Mouse (Mus musculus): ENCODE measurements around the gene Txndc2.

Txndc2 gene

DNA sequence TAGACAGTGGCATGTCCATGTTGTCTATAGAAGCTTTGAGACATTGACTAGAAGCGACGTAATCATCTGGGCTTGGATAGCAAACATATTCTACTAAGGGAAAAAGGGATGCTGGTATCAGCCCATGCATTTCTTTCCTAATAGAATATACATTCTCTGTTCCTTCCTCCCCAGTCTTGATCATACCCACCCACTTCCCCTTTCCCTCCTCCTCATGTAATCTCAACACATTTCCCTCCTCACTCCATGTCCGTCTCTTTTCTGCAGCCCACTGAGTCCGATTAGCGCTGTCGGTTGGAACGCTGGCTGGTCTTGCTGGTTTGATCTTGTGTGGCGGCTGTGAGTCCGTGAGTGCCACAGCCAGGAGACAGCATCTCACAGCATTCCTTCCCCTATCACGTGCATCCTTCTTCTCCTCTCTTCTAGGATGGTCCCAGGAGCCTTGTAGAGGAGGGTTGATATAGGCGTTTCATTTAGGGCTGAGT lies at the start of gene Txndc2:
Txndc2 (minus strand) TSS at position 435 of the 485 bp plus-strand sequence.
- no peak for DNase-seq

- DNase-seq, result no peak
These were observed 41.8 kb upstream of the Txndc2 start for GRCm38 (mm10) chr17:65683731-65684130.

DNA sequence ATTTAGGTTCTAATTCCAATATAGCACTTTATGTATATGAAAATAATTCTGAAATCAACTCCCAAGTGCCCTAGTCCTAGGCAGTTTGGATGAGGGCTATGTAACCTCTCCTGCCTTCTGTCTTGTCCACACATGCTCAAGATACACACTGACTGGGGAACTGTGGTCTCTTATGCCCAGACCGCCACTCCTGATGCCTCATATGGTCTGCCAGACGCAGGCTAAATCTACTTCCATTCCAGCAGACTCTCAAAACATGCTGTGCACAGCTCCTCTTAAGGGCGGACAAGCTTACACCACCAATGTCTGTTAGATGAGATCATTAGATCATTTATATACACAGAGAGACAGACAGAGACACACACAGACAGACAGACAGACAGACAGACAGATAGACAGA lies 41.3 kb upstream of the Txndc2 start:
- no peak for DNase-seq

- no peak for DNase-seq
These were observed 40.2 kb upstream of the Txndc2 start for GRCm38 (mm10) chr17:65682071-65682680.

GRCm38 (mm10) chr17:65681516-65681915 lies 39.5 kb upstream of the Txndc2 start:
- DNase-seq, result no peak

DNA sequence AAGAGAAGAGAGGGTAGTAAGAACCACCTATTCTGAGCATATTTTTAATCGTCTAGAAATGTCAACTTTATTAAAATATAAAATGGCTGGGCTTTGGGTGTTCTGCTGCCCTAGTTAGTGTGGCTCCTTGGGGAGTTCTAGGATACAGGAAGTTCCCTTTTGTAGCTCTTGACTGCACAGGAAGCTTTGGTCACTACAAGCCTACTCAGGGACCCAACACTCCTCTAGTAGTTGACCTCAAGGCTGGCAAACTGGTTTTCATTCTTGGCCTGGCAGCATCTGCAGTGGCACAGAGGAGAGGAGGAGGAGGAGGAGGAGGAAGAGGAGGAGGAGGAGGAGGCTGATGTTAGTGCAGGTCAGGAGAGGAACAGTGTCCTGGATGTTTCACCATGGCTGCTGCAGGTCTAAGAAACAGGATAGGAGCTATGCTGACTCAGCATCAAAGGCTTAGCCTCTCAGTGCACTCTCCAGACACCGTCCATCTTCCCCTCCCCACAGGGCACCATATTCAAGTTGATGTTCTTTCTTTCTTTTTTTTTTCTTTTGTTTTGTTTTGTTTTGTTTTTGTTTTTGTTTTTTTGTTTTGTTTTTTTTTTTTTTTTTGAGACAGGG lies 38.9 kb upstream of the Txndc2 start:
- no peak for DNase-seq

- no peak for DNase-seq
These were observed 38.0 kb upstream of the Txndc2 start for GRCm38 (mm10) chr17:65679806-65680446.

DNA sequence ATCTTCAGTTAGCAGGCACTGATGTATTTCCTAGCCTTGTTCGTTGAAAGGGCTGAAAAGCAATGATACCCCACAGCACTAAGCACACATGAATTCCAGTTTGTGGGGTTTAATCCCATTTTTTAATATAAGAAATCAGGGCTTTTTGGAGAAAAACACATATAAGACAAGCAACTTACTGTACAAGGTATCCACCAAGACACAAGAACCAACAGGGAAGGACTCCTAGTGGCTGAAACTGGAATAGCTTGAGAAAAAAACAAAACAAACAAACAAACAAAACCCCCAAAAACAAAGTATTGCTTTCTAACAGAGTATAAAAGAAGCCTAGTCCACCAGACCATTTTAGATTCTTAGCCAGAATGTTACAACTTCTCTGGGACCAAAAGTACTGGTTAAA lies 35.8 kb upstream of the Txndc2 start:
- no peak for DNase-seq

DNA sequence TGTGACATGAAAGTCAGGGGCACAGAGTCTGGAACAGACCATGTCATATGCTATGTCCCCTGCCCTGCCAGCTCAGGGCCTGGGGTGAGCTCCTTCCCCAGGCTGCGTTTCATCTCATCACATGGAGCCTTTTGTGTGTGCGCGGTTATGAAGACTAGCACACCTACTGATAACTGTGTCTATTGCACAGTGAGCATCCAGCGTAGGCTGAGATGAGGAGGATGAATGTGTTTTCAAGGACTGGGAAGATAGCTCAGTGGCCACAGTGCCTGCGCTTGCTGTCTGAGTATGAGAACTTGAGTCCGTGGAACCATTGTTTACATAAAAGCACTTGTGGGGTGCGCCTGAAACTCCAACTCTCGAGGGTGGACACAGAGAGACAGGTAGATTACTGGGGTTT lies 34.6 kb upstream of the Txndc2 start:
- no peak for DNase-seq

- DNase-seq, result no peak
These were observed 34.0 kb upstream of the Txndc2 start for GRCm38 (mm10) chr17:65675985-65676384.

DNA sequence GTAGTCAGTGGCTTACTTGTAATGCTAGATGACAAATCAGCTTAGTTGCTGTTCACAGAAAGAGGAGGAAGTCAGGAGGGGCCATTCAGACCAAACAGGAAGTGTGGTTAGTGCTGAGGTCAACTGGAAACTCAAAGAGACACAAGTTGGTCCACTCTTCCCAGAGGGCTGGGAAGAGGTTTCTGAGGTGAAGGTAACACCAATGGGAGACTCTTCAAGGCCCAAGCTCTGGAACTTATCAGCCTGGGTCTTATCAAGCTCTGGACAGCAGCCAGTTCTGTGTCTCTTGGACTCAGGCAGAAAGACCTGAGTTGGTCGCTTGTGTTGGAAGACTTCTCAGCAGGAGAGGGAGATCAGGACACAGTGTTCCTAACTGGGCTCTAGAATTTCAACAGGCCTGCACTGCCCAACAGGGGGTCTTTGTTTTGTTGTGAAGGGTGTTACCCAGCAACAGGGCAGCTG lies 32.8 kb upstream of the Txndc2 start:
- DNase-seq, result peak; percentile 22

DNA sequence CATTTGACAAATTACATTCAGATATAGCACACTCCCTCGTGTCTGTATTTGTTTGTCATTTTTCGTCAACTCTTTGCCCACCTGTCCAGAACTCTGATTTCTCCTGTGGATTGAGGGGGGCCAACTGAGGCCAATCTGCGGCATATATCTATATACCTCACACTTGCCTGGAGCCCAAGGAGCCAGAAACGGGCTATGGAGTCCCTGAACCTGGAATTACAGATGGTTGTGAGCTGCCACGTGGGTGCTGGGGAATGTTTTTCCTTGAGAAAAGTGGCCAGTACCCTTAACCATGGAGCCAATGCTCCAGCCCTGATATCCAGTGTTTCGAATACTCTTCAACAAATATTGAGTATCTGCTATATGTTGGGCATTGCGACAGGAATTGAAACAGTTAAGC lies 31.0 kb upstream of the Txndc2 start:
- DNase-seq, result no peak

- no peak for DNase-seq
These were observed 27.1 kb upstream of the Txndc2 start for GRCm38 (mm10) chr17:65669061-65669460.

DNA sequence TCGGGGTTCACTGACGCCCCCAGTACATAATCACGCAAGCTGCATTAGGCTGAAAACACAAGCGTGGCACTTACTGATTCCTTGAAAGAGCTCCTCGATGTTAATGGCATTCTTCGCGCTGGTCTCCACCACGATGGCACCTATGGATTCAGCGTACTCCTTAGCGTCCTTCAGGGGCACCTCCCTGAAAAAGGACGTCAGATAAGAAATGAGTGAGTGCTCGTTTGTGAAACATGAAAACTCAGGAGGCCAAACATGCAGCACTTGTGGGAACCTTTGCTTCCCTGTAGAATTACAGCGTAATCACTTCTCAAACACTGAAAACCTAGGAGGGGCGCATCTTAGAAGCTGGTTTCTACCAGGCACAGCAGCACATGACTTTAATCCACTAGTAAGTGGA lies 25.8 kb upstream of the Txndc2 start:
- DNase-seq, result no peak

GRCm38 (mm10) chr17:65666388-65667161 lies 24.6 kb upstream of the Txndc2 start:
- peak; percentile 45 for DNase-seq

DNA sequence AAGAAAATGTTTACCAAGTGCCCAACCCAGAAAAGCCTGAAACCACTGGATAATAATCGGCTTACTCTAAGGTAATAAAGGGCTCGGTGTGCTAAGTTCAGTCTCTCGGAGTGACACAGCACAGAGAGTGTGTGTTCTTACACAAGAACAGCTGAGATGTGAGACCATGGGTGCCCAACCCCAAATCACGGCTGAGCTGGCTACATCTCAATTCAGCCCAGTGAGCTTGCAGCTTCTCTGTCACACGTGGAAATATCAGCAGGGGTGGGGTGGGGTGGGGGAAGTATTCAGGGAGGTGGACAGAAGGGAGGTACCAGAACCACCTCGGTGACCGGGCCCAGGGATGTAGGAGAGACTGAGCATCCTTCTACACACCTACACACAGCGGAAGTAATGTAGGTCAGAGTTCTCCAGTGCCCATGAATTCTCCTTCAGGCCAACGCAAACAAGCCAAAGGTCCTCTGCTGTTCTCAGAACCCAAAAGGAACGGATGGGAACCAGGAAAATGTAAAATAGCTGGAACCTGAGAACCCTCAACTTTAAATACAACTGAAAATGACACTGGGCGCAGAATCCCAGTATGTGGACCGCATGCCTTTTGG lies 23.9 kb upstream of the Txndc2 start:
- no peak for DNase-seq

DNA sequence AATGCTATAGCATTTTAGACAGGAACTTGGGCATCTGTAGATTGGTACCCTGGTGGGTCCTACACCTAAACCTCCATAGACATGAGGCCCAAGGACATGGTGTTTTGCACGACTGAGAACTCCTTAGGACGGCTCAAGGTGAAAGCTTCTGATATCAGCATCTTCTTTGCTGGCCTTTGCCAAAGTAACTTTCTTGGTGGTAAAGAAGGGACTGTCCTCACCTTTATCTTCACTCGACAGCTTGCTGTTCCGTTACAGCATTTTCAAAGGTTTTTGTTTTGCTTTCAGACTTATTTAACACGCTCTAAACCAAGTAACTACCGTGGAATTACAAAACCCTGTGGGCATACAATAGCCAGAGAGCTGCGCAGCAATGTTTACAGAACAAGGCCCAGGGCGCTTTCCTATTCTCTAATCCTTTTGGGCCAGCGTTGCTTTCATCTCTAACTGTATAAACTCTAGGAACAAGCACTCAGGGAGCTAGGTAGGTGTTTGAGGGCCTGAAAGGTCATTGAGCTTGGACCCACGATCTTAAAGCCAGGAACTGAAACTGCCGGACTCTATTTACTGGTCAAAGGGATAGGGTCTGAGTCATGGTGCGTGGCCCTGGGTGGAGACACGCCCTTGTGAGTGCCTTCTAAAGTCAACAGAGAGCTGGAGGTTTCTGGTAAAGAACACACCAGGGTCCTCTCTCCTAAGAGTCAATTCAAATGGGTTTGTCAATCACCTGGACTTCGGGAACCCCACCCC lies 21.5 kb upstream of the Txndc2 start:
- DNase-seq, result no peak

DNA sequence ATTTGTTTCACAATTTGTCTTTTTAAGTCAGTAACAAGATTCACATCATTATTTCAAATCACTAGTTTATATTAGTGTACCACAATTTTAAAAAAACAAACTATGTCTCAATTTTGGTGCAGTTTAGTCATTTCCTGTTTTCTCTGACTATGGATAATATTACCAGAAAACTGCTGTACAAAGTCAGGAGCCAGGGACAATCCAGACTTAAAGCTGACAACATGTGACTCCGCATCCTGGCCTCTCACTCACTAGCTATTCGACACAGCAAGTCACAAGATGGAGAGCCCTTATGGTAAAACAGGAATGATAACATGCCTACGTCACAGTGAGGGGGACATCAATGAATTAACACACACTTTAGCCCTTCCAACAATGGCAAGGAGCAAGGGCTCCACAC lies 20.7 kb upstream of the Txndc2 start:
- DNase-seq, result no peak

DNA sequence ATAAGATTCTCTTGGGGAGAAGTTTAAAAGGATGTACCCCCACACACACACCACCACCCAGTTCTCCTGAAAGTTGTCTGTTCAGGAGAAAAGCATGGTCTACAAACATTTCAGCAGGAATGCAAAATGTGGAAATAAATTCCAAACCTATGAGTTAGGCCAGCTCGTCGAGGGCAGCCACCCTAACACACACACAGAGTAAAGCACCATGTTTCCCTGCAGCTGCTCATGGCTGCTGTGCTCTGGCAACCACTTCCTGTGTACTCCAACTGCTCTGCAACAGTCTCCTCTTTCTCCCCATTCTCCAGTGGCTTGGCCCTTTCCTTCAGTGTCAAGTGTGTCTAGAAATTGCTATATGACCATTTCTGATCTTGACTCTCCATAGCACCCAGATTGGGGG lies 16.4 kb upstream of the Txndc2 start:
- DNase-seq, result no peak

DNA sequence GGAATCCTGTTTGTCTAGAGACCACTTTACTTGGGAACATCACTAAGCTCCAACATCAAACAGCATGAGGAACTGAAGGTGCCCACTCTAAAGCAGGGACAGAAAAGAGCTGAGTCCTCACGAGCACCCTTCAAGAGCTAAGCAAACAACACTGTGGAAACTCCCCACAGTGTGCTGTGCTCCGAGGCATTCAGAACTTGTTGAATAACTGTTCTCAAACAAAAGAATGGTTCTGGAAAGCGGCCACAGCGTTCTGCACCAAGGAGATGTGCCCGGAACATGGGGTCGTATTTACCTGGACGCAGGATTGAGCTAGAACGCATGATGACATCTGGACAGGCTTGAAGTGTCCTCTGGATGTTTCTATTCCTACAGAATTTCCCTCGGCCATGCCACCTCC lies 16.0 kb upstream of the Txndc2 start:
- no peak for DNase-seq

GRCm38 (mm10) chr17:65656731-65657130 lies 14.8 kb upstream of the Txndc2 start:
- no peak for DNase-seq

GRCm38 (mm10) chr17:65656076-65656475 lies 14.1 kb upstream of the Txndc2 start:
- no peak for DNase-seq

Measured in kidney, adult 18-20 months (tissue).